Mouse (Mus musculus): Measurements from ENCODE around the gene Nkx2-2.

GRCm38 (mm10) chr2:147205076-147205615, 11.1 kb upstream of the Nkx2-2 start:
- TF ChIP-seq MAFK (IDR thresholded peaks at IDR 0.05; ENCODE audit: insufficient read depth, low read depth, low read length) (no peak), ZNF384 (IDR thresholded peaks at IDR 0.05; ENCODE audit: low read depth, low read length) (no peak)
